23 mouse cellular contexts compared by ENCODE assay signal in the genomic region with DNA sequence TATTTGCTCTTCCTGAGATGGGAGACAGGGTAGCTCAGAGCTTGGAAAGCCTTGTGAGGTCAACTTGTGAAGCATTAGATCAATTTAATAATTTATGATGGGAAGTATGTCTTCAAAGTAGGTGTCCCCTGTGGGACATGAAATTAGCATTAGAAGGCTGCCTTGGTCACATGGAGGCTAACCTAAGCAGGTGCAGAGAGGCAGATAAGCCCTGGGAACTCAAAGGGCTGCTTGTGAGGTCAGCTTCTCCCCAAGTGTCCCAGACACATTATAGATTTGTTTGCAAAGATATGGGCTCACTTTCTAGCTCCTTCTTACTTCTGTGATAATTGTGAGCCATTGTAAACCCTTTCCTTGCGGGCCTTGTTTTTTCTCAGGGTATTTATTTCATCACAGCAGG.
"Had no signal": no experiment of that assay in that cellular context is flagged by ENCODE, and none has a peak within 500 bp of the region (broad histone marks: within the 10 kb centered on the region; RNA-seq: fewer than 3 reads in every experiment).

No protein-coding gene starts in this region.

- ATAC-seq: intestine, embryonic 16.5 days; liver, embryonic 12.5 days had no signal

- H3K4me3 ChIP-seq: layer of hippocampus, adult 2 months; limb, embryonic 10.5 days; limb, embryonic 13.5 days; liver, embryonic 12.5 days; liver, embryonic 15.5 days; lung, embryonic 15.5 days; neural tube, embryonic 12.5 days; neural tube, embryonic 15.5 days; stomach, embryonic 15.5 days had no signal

- DNase-seq: kidney, adult 18-20 months; kidney, adult 9 months; kidney, postnatal 25 days; layer of hippocampus, adult 9-11 months; liver; lung, adult 18-20 months; lung, postnatal 10 days; lung, postnatal 4 days; right cerebral cortex, adult 18-20 months; right cerebral cortex, postnatal 14 days; right cerebral cortex, postnatal 4 days; thymus, postnatal 25 days had no signal

- H3K4me2 ChIP-seq: limb, embryonic 13.5 days; liver, embryonic 12.5 days; liver, embryonic 15.5 days; lung, embryonic 15.5 days; neural tube, embryonic 12.5 days; neural tube, embryonic 15.5 days; stomach, embryonic 15.5 days had no signal

- H3K36me3 ChIP-seq: limb, embryonic 10.5 days; limb, embryonic 13.5 days; liver, embryonic 12.5 days; liver, embryonic 15.5 days; lung, embryonic 15.5 days; neural tube, embryonic 12.5 days; neural tube, embryonic 15.5 days; stomach, embryonic 15.5 days had no signal

- H3K9me3 ChIP-seq: limb, embryonic 10.5 days; limb, embryonic 13.5 days; liver, embryonic 12.5 days; liver, embryonic 15.5 days; lung, embryonic 15.5 days; neural tube, embryonic 12.5 days; neural tube, embryonic 15.5 days; stomach, embryonic 15.5 days had no signal

- H3K27ac ChIP-seq: kidney, postnatal 0 days; layer of hippocampus, adult 2 months; limb, embryonic 10.5 days; limb, embryonic 13.5 days; liver, embryonic 12.5 days; liver, embryonic 15.5 days; lung, embryonic 15.5 days; neural tube, embryonic 12.5 days; neural tube, embryonic 15.5 days; stomach, embryonic 15.5 days had no signal

- H3K4me1 ChIP-seq: limb, embryonic 10.5 days; limb, embryonic 13.5 days; liver, embryonic 12.5 days; liver, embryonic 15.5 days; lung, embryonic 15.5 days; neural tube, embryonic 12.5 days; neural tube, embryonic 15.5 days; stomach, embryonic 15.5 days had no signal

- H3K27me3 ChIP-seq: limb, embryonic 13.5 days; liver, embryonic 12.5 days; liver, embryonic 15.5 days; lung, embryonic 15.5 days; neural tube, embryonic 12.5 days; neural tube, embryonic 15.5 days; stomach, embryonic 15.5 days had no signal

- H3K9ac ChIP-seq: limb, embryonic 13.5 days; liver, embryonic 12.5 days; liver, embryonic 15.5 days; lung, embryonic 15.5 days; neural tube, embryonic 12.5 days; neural tube, embryonic 15.5 days; stomach, embryonic 15.5 days had no signal
